Mouse (Mus musculus): ENCODE results near the gene Slc38a3. TPM values are rescaled to one million over a fixed set of nuclear protein-coding genes. Genes with fewer than 3 reads are reported as not detected.

Gene Slc38a3
- polyA plus RNA-seq, 1 experiment from 2014 or later = 5.3 TPM

DNA sequence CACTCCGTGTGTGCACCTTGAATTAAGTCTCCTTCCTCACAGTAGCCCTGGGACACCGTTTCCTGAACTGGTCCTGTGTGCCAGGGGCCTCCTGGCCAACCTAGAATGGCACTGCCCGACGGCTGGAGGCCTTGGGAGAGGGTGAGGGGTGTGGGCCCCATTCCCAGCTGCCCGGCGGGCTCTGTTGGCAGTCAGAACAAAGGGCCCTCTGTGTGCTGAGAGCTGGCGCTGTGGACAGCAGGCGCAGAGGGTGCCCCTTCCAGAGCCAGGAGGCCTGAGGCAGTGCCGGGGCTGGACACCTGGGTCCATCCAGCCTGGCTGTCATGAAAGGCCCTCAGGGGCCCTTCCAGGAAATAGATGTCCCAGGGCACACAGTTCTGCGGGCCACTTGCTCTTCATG, 9.8 kb downstream of the Slc38a3 start:
- no peaks in the 10 kb centered on the region for H3K9me3 ChIP-seq
- WGBS = 85% methylated on average over 10 of the region's 10 CpGs
- no peaks in the 10 kb centered on the region for H3K36me3 ChIP-seq
- no peak for ATAC-seq (ENCODE audit: low FRiP score, low read depth)
- no peak overlapping the region for H3K27ac ChIP-seq
- H3K9ac ChIP-seq = no peak overlapping the region
- H3K4me3 ChIP-seq = no peak overlapping the region
- H3K4me1 ChIP-seq = 0 out of 2 replicates have a peak, but pooled peaks cover 10% of the 10 kb centered on the region
- H3K27me3 ChIP-seq = no peaks in the 10 kb centered on the region
- H3K4me2 ChIP-seq (replicated peaks) = no peak overlapping the region

DNA sequence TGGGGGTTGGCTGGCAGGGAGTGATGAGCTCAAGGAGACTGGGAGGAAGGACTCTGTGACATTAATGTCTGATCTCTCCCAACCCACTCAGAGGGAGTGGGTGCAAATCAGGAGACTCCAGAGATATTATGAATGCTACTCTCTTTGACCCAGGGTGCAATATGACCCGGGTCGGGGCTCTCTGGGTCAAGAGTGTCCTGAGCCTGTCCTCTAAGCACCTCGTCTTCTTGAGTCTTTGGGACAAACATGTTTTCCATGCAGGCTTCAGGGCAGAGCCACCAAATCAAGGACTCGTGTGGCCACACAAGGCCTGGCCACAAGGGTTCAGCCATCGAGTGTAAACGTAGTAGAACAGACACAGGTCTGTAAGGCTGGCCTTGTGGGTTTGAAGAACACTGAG, 11.2 kb downstream of the Slc38a3 start:
- Histone ChIP-seq H3K27me3 (no peaks in the 10 kb centered on the region), H3K4me2 (replicated peaks) (no peak overlapping the region), H3K27ac (no peak overlapping the region), H3K9ac (no peak overlapping the region), H3K9me3 (no peaks in the 10 kb centered on the region), H3K4me1 (0 out of 2 replicates have a peak, but pooled peaks cover 10% of the 10 kb centered on the region), H3K4me3 (no peak overlapping the region), H3K36me3 (no peaks in the 10 kb centered on the region)
- WGBS = 89% methylated on average over 6 of the region's 6 CpGs
- no peak for ATAC-seq (ENCODE audit: low FRiP score, low read depth)

DNA sequence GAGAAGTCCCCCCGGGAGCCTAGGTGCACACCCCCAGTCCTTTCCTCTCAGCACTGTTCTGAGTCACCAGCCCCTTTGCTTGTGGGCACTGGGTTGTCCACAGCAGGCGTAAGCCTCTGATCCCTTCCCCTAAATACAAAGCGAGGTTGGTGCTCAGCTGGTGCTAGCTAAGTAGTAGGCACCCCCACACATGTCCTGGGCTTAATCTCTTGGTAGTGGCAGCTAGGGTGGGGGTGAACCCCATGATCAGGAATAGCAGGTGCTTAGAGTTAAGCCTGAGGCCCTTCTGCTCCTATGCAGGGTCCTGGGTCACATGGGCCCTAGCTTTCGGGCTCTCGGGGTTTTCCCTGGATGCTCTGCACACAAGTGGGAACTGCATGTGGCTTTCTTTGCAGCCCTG, 12.2 kb downstream of the Slc38a3 start:
- H3K27me3 ChIP-seq = no peaks in the 10 kb centered on the region
- no peak overlapping the region for H3K27ac ChIP-seq
- 0 out of 2 replicates have a peak, but pooled peaks cover 10% of the 10 kb centered on the region for H3K4me1 ChIP-seq
- H3K4me3 ChIP-seq = no peak overlapping the region
- H3K36me3 ChIP-seq = no peaks in the 10 kb centered on the region
- no peak overlapping the region for H3K4me2 ChIP-seq (replicated peaks)
- ATAC-seq (ENCODE audit: low FRiP score, low read depth) = no peak
- H3K9me3 ChIP-seq = no peaks in the 10 kb centered on the region
- WGBS = 86% methylated on average over 5 of the region's 5 CpGs
- no peak overlapping the region for H3K9ac ChIP-seq

DNA sequence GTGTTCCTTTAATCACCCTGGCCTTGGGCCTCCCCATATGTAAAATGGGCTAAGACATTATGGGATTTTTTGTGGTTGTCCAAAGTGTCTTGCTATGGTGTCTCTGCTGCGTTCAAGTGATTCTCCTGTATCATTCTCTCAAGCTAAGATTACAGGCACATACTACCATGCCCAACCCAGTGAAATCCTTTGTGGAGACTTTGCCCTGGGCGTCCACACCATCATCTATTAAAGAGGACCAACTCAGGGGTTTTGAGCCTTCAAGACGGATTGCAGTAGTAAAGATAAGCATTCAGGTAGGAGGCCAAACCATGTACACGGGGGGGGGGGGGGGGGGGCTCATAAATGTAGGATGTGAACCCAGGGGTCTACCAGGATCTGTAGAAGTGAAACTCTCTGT, 14.7 kb downstream of the Slc38a3 start:
- H3K36me3 ChIP-seq = no peaks in the 10 kb centered on the region
- ATAC-seq (ENCODE audit: low FRiP score, low read depth) = no peak
- 74% methylated on average over 4 of the region's 4 CpGs for WGBS

DNA sequence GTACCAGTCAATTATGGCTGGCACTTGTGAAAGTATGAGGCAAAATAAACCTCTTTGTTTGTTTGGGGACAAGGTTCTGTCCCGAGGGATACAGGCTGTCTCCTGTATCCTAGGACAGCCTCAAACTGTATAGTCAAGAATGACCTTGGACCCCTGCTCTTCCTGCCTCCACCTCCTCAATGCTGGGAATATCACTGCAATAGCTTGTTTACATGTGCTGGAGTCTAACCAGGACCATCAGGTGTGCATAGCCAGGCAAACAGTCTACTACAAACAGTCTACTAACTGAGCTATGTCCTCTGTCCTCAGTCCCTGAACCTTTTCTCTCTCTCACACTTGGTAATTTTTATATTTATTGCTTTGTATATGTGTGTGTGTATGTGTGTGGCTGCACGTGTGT, 15.9 kb downstream of the Slc38a3 start:
- no peak overlapping the region for H3K4me2 ChIP-seq (replicated peaks)
- H3K4me3 ChIP-seq = no peak overlapping the region
- no peaks in the 10 kb centered on the region for H3K9me3 ChIP-seq
- no peaks in the 10 kb centered on the region for H3K36me3 ChIP-seq
- WGBS = 86% methylated on average over 2 of the region's 2 CpGs
- H3K27ac ChIP-seq = no peak overlapping the region
- H3K4me1 ChIP-seq = peaks cover 24% of the 10 kb centered on the region
- no peak for ATAC-seq (ENCODE audit: low FRiP score, low read depth)
- H3K9ac ChIP-seq = no peak overlapping the region
- no peaks in the 10 kb centered on the region for H3K27me3 ChIP-seq

More for the DNA sequence above, 14.7 kb downstream of the Slc38a3 start:
- H3K9me3 ChIP-seq = no peaks in the 10 kb centered on the region
- H3K27ac ChIP-seq = no peak overlapping the region
- no peak overlapping the region for H3K9ac ChIP-seq
- peaks cover 23% of the 10 kb centered on the region for H3K4me1 ChIP-seq
- no peak overlapping the region for H3K4me3 ChIP-seq
- no peaks in the 10 kb centered on the region for H3K27me3 ChIP-seq
- H3K4me2 ChIP-seq (replicated peaks) = no peak overlapping the region

DNA sequence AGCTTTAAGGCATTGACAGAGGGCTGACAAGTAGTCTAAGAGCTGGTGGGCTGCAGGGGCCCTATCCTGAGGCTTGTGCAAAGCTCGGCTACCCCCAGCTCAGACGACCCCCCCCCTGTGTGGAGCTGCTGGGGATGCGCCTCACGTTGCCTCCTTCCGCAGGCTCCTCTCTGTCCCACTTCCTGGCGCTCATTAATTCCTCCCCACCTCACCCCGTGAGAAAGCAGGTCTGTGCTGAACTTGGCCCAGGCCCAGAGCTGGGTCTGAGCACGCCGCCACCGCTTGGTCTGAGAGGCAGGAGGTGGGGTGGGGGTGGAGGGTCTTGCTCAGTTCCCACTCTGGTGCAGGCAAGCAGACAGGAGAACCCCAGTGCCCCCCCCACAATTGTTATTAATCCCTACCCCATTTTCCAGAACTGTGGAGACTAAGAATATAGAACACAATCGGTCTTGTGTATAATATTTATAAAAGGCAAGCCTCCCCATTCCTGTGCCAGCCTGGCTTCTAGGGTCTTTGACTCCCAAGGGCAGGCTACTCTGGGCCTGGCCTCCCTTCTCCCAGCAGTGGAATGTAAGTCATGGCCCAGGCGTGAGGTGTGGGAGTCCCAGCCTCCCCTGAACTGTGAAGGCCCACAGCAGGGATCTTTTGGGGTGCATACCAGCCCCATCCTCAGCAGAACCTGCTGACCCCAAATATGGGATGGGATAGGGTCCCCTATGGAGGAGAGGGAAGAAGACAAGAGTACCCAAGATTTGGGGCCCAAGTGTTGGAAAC, 18.4 kb downstream of the Slc38a3 start:
- peak overlapping the region; percentile 34; the same call in 1 of the 2 replicates for H3K4me2 ChIP-seq (replicated peaks)
- ATAC-seq (ENCODE audit: low FRiP score, low read depth) = peak; percentile 76
- H3K36me3 ChIP-seq = no peaks in the 10 kb centered on the region
- H3K27me3 ChIP-seq = no peaks in the 10 kb centered on the region
- peaks cover 24% of the 10 kb centered on the region for H3K4me1 ChIP-seq
- H3K27ac ChIP-seq = peak overlapping the region; percentile 74; the same call in 1 of the 2 replicates
- H3K9me3 ChIP-seq = no peaks in the 10 kb centered on the region
- H3K9ac ChIP-seq = peak overlapping the region; percentile 43
- 21% methylated on average over 12 of the region's 12 CpGs for WGBS
- no peak overlapping the region for H3K4me3 ChIP-seq

DNA sequence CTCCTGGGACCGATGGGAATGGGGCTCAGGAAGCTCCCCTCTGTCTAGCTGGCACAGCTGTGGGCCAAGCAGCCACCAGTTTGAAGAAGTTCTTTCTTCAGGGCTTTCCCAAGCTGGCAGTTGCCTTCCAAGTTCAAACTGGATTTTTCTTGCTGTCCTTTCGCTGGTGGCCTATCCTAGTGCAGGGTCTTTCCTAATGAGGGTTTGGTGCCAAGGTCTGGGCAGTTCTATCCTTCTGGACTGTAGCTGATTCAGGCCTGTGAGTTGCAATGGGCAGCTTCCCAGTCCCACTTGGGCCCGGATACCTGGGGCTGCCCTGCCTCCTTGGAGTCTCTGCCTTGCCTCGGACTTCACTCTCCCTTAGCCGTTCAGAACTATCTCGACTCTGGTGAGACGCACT, 19.1 kb downstream of the Slc38a3 start:
- Histone ChIP-seq H3K27ac (peak overlapping the region; percentile 74; the same call in 1 of the 2 replicates), H3K4me1 (peaks cover 27% of the 10 kb centered on the region), H3K9ac (no peak overlapping the region), H3K27me3 (no peaks in the 10 kb centered on the region), H3K4me2 (replicated peaks) (no peak overlapping the region), H3K4me3 (no peak overlapping the region), H3K36me3 (no peaks in the 10 kb centered on the region), H3K9me3 (no peaks in the 10 kb centered on the region)
- WGBS = 54% methylated on average over 7 of the region's 7 CpGs
- no peak for ATAC-seq (ENCODE audit: low FRiP score, low read depth)

DNA sequence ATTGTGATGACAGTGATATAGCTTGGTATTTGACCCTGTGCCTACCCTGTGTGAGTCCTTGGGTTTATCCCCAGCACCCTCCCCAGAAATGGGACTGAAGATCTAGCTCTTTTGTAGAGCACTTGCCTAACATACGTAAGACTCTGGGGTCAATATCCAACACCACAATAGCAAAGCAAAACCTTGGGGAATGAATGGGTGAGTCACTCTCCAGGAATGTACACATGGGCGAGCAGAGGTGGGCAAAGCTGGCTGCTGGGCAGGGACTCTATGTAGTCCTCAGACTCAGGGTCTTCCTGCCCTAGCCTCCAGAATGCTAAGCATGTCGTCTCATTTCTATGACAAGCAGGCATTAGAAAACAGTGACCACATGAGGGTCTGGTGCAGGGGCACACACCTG, 20.6 kb downstream of the Slc38a3 start:
- no peak overlapping the region for H3K27ac ChIP-seq
- no peak overlapping the region for H3K4me3 ChIP-seq
- 74% methylated on average over 3 of the region's 3 CpGs for WGBS
- no peak overlapping the region for H3K4me2 ChIP-seq (replicated peaks)
- no peaks in the 10 kb centered on the region for H3K9me3 ChIP-seq
- no peak for ATAC-seq (ENCODE audit: low FRiP score, low read depth)
- no peak overlapping the region for H3K9ac ChIP-seq
- peaks cover 38% of the 10 kb centered on the region for H3K4me1 ChIP-seq
- H3K36me3 ChIP-seq = no peaks in the 10 kb centered on the region
- no peaks in the 10 kb centered on the region for H3K27me3 ChIP-seq

DNA sequence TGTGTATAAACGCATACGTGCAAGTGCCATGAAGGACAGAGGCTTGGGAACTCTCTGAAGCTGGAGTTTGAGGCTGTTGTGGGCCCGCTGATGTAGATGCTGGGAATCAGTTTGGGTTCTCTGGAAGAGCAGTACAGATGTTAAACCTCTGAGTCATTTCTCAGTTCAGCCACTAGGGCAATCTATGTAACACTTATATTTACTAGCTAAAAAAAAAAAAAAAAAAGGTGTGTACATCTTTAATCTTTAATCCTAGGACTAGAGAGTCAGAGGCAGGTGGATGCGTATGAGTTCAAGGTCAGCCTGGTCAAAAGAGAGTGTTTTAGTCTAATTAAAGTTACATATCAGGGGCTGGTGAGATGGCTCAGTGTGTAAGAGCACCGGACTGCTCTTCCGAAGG, 22.4 kb downstream of the Slc38a3 start:
- Histone ChIP-seq H3K9ac (no peak overlapping the region), H3K9me3 (no peaks in the 10 kb centered on the region), H3K27ac (no peak overlapping the region), H3K4me1 (peaks cover 38% of the 10 kb centered on the region), H3K4me2 (replicated peaks) (no peak overlapping the region), H3K27me3 (no peaks in the 10 kb centered on the region), H3K36me3 (no peaks in the 10 kb centered on the region), H3K4me3 (no peak overlapping the region)
- 77% methylated on average over 6 of the region's 6 CpGs for WGBS
- ATAC-seq (ENCODE audit: low FRiP score, low read depth) = no peak

DNA sequence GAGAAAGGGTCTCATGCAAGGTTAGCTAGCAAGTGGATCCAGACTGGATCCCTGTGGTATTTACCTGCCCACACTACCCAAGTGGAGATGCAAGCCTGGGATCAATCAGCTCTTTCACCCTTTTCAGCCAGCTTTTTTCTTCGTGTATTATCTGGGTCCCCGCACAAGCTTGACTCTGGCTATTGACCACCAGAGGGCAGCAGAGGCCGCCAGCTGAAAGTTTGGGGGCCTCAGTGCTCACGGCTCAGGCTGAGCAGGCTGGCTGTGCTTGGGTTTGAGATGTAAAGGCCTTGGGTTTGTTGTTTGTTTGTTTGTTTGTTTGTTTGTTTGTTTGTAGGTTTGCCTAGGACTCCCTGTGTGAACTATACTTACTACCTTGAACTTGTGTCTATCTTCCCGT, 23.8 kb downstream of the Slc38a3 start:
- Histone ChIP-seq H3K4me2 (replicated peaks) (0 out of 2 replicates have a peak overlapping the region, but pooled peaks have one; percentile 10), H3K4me1 (peaks cover 24% of the 10 kb centered on the region), H3K27me3 (no peaks in the 10 kb centered on the region), H3K4me3 (no peak overlapping the region), H3K27ac (no peak overlapping the region), H3K9me3 (no peaks in the 10 kb centered on the region), H3K9ac (no peak overlapping the region), H3K36me3 (no peaks in the 10 kb centered on the region)
- WGBS = 17% methylated on average over 5 of the region's 5 CpGs
- peak; percentile 60; the same call in 1 of the 2 replicates for ATAC-seq (ENCODE audit: low FRiP score, low read depth)

DNA sequence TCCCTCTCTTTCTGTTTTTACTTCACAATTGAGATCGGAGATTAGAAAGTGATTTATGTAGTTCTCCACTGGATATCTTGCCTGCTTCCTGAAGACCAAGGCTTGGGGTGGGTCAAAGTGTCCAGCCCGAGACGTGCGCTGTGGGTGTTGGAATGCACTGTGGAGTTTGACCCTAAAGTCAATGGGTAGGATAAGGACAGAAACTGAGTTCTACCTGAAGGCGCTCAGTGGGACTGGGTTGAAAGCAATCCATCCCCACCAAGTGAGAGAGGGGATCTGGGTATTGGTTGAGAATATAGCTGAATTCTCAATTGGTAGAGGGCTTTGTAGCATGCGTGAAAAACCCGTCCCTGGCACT, 24.2 kb downstream of the Slc38a3 start:
- Histone ChIP-seq H3K9me3 (no peaks in the 10 kb centered on the region), H3K9ac (peak overlapping the region; percentile 69), H3K36me3 (no peaks in the 10 kb centered on the region), H3K27me3 (no peaks in the 10 kb centered on the region), H3K4me3 (peak overlapping the region; percentile 43; the same call in 1 of the 2 replicates), H3K4me1 (peaks cover 20% of the 10 kb centered on the region), H3K4me2 (replicated peaks) (peak overlapping the region; percentile 70), H3K27ac (no peak overlapping the region)
- WGBS = 49% methylated on average over 7 of the region's 7 CpGs
- ATAC-seq (ENCODE audit: low FRiP score, low read depth) = no peak; the same call in 1 of the 2 replicates

DNA sequence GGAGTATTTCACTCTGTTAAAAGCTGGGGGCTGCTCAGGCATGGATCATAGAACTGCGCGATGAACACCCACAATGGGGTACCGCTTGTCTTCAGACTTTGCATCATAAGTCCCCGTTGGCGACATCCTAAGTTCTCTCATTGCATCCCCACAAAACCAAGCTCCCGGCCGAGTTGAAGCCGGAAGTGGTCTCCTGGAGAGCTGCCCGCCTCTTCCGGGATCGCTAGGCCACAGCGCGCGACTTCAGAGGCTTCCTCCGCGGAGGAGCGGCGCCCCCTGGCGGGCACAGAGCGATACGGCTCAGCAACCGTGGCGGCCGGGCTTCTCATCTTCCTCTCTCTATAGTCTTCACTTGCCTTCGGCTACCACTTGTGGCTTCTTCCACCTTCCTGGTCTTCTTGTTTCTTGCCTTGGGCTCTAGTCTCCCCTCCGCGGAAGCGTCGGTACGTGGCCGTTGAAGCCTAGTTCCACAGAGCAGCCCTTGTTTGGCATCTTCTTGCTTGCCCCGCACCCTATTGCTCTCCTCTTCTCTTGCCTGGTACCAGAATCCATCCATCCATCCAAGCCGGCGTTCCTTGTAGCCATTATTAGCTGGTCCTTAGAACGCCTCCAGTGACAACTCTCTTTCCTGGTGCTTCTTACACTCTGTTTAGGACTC, 24.7 kb downstream of the Slc38a3 start:
- H3K9me3 ChIP-seq = no peaks in the 10 kb centered on the region
- H3K4me2 ChIP-seq (replicated peaks) = peak overlapping the region; percentile 70
- H3K4me3 ChIP-seq = peak overlapping the region; percentile 43
- H3K9ac ChIP-seq = peak overlapping the region; percentile 69
- no peaks in the 10 kb centered on the region for H3K36me3 ChIP-seq
- no peaks in the 10 kb centered on the region for H3K27me3 ChIP-seq
- ATAC-seq (ENCODE audit: low FRiP score, low read depth) = peak; percentile 84
- peak overlapping the region; percentile 64 for H3K27ac ChIP-seq
- WGBS = 3% methylated on average over 35 of the region's 35 CpGs
- H3K4me1 ChIP-seq = peaks cover 16% of the 10 kb centered on the region
